Mouse (Mus musculus) heart, embryonic 14.5 days (tissue): ENCODE measurements around the gene Faf2. TPM values are rescaled to one million over a fixed set of nuclear protein-coding genes. Genes with fewer than 3 reads are reported as not detected.
"Not testable (repeated sequence)": the region's sequence is repeated elsewhere in the genome, so short reads cannot be mapped to it uniquely, and the experiment has no call there.

ENCODE experiments used
- ATAC-seq: fragments of 200-750 bp; cut with Nextera tagmentation; 2 replicates; pipeline ENCODE4 v1.8.0; 2017; ENCODE audit warnings: low read depth, moderate TSS enrichment; ENCODE audit not compliant: insufficient number of reproducible peaks, insufficient read depth, low FRiP score
- H3K27ac ChIP-seq, 2 experiments: fragments of 200-500 bp in 1 of 2; fragments of 300-500 bp in 1 of 2; sonication (generic) in 1 of 2; replicated peaks in 1 of 2; 2 replicates each; pipeline ENCODE4 v1.5.1; 2012 to 2014; ENCODE audit warnings: low read depth in 2 of 2, low read length in 2 of 2, control low read depth in 1 of 2, mild to moderate bottlenecking in 1 of 2, mixed read lengths in 1 of 2; ENCODE audit not compliant: control insufficient read depth in 1 of 2, insufficient read depth in 1 of 2
- H3K27me3 ChIP-seq: fragments of 300-500 bp; sonication (generic); 2 replicates; pipeline ENCODE4 v1.6.1; 2014; ENCODE audit warnings: mild to moderate bottlenecking, low read length, control low read depth; ENCODE audit not compliant: control insufficient read depth, insufficient read depth
- H3K36me3 ChIP-seq: fragments of 300-500 bp; sonication (generic); 2 replicates; pipeline ENCODE4 v1.6.1; 2014; ENCODE audit warnings: mild to moderate bottlenecking, control low read depth, low read length, mixed read lengths; ENCODE audit not compliant: control insufficient read depth, insufficient read depth
- H3K4me1 ChIP-seq, 2 experiments: fragments of 200-500 bp in 1 of 2; fragments of 300-500 bp in 1 of 2; sonication (generic) in 1 of 2; 2 replicates each; pipeline ENCODE4 v1.6.1; 2012 to 2014; ENCODE audit warnings: low read length in 2 of 2, control low read depth in 1 of 2, mixed read lengths in 1 of 2; ENCODE audit not compliant: control insufficient read depth in 2 of 2, insufficient read depth in 2 of 2
- H3K4me2 ChIP-seq: fragments of 300-500 bp; sonication (generic); 2 replicates; pipeline ENCODE4 v1.6.1; 2014; ENCODE audit warnings: mild to moderate bottlenecking, low read length
- H3K4me3 ChIP-seq, 2 experiments: fragments of 200-500 bp in 1 of 2; fragments of 300-500 bp in 1 of 2; sonication (generic) in 1 of 2; 2 replicates each; pipeline ENCODE4 v1.5.1; 2012 to 2014; ENCODE audit warnings: low read length in 2 of 2, mild to moderate bottlenecking in 2 of 2, control low read depth in 1 of 2, low read depth in 1 of 2, moderate library complexity in 1 of 2; ENCODE audit not compliant: control insufficient read depth in 1 of 2, insufficient read depth in 1 of 2
- H3K9ac ChIP-seq: fragments of 300-500 bp; sonication (generic); 2 replicates; pipeline ENCODE4 v1.6.1; 2014; ENCODE audit warnings: mild to moderate bottlenecking, low read length
- H3K9me3 ChIP-seq: fragments of 300-500 bp; sonication (generic); 2 replicates; pipeline ENCODE4 v1.6.1; 2016; ENCODE audit warnings: low read length, control low read depth; ENCODE audit not compliant: control insufficient read depth
- WGBS: fragments of 180-500 bp; shearing (Covaris S2); extraction: QIAGEN DNeasy Blood & Tissue Kit; methylation state at CpG from one replicate; pipeline ENCODE4 v1.1.7; 2014; 5-methylcytosine and 5-hydroxymethylcytosine counted together
- polyA plus RNA-seq: library from polyadenylated mRNA; unstranded; fragments of >200 nt; fragmentation: Nextera tagmentation; extraction: Ambion mirVana; gene quantifications from 2 replicates; pipeline ENCODE4 v1.2.1, GENCODE M21; 2014

Faf2 gene
- polyA plus RNA-seq, 1 experiment from 2014 or later: 64.4 TPM

GRCm38 (mm10) chr13:54608666-54609065 lies 12.9 kb upstream of the Faf2 start:
- Histone ChIP-seq H3K4me3 (no peak overlapping the region), H3K36me3 (peaks cover 9% of the 10 kb centered on the region; the same call in 1 of the 2 replicates), H3K27me3 (no peaks in the 10 kb centered on the region), H3K4me1 (peaks cover 8 to 21% of the 10 kb centered on the region in 2 experiments), H3K9ac (0 out of 2 replicates have a peak overlapping the region, but pooled peaks have one; percentile 7), H3K27ac (no peak overlapping the region), H3K9me3 (no peaks in the 10 kb centered on the region), H3K4me2 (peak overlapping the region; percentile 21)
- ATAC-seq: no peak
- 23% methylated on average over 8 of the region's 8 CpGs for WGBS

- Histone ChIP-seq H3K4me3 (no peak overlapping the region), H3K4me2 (peak overlapping the region; percentile 21; the same call in 1 of the 2 replicates), H3K9me3 (no peaks in the 10 kb centered on the region), H3K27me3 (no peaks in the 10 kb centered on the region), H3K27ac (0 out of 4 replicates have a peak overlapping the region, but pooled peaks of 1 of the 2 experiments have one; percentile 34), H3K4me1 (peaks cover 8 to 21% of the 10 kb centered on the region in 2 experiments), H3K36me3 (peaks cover 9% of the 10 kb centered on the region; the same call in 1 of the 2 replicates), H3K9ac (peak overlapping the region; percentile 16; the same call in 1 of the 2 replicates)
- ATAC-seq: no peak
- 11% methylated on average over 1 of the region's 1 CpGs for WGBS
These were observed 12.3 kb upstream of the Faf2 start for GRCm38 (mm10) chr13:54609301-54609700.

GRCm38 (mm10) chr13:54610613-54610971 lies 11.0 kb upstream of the Faf2 start:
- Histone ChIP-seq H3K36me3 (peaks cover 3% of the 10 kb centered on the region; the same call in 1 of the 2 replicates), H3K9me3 (no peaks in the 10 kb centered on the region), H3K4me2 (peak overlapping the region; percentile 90), H3K27me3 (no peaks in the 10 kb centered on the region), H3K9ac (peak overlapping the region; percentile 82), H3K27ac (peak overlapping the region; percentile 3 to 6; a peak in 1 of 4 replicates), H3K4me3 (peak overlapping the region; percentile 67 to 68), H3K4me1 (peaks cover 8 to 21% of the 10 kb centered on the region in 2 experiments)
- WGBS: 15% methylated on average over 13 of the region's 13 CpGs
- no peak for ATAC-seq

GRCm38 (mm10) chr13:54610972-54611754 lies 10.4 kb upstream of the Faf2 start, which contains the start of gene Cltb:
Gene Cltb (minus strand): TSS chr13:54611344.
- no peaks in the 10 kb centered on the region for H3K9me3 ChIP-seq
- ATAC-seq: peak; percentile 60
- under 1% methylated on average over 62 of the region's 66 CpGs for WGBS
- peak within 1 kb of the TSS; percentile 3 to 6; a peak in 2 of 4 replicates for H3K27ac ChIP-seq
- no peaks in the 10 kb centered on the region for H3K27me3 ChIP-seq
- H3K4me1 ChIP-seq: peaks cover 8 to 21% of the 10 kb centered on the region in 2 experiments
- peak within 1 kb of the TSS; percentile 82 for H3K9ac ChIP-seq
- H3K36me3 ChIP-seq: no peaks in the 10 kb centered on the region
- H3K4me2 ChIP-seq: peak within 1 kb of the TSS; percentile 90
- H3K4me3 ChIP-seq: peak within 1 kb of the TSS; percentile 67 to 68

GRCm38 (mm10) chr13:54613141-54613540 lies 8.4 kb upstream of the Faf2 start:
- not testable (repeated sequence) for H3K4me3 ChIP-seq, H3K27ac ChIP-seq, ATAC-seq, H3K27me3 ChIP-seq, H3K9me3 ChIP-seq, H3K4me2 ChIP-seq, H3K36me3 ChIP-seq, H3K9ac ChIP-seq
- WGBS: 82% methylated on average over 8 of the region's 8 CpGs
- peaks cover 8 to 21% of the 10 kb centered on the region in 2 experiments for H3K4me1 ChIP-seq

GRCm38 (mm10) chr13:54616307-54616706 lies 5.3 kb upstream of the Faf2 start:
- H3K36me3 ChIP-seq: no peaks in the 10 kb centered on the region
- peaks cover 2% of the 10 kb centered on the region in 2 experiments; a peak in 1 of 4 replicates for H3K4me1 ChIP-seq
- H3K9me3 ChIP-seq: no peaks in the 10 kb centered on the region
- H3K4me2 ChIP-seq: no peak overlapping the region
- 71% methylated on average over 8 of the region's 8 CpGs for WGBS
- no peak overlapping the region for H3K27ac ChIP-seq
- H3K9ac ChIP-seq: no peak overlapping the region
- H3K4me3 ChIP-seq: no peak overlapping the region
- no peak for ATAC-seq
- no peaks in the 10 kb centered on the region for H3K27me3 ChIP-seq

- 0 out of 4 replicates have a peak, but pooled peaks cover 0 to 3% of the 10 kb centered on the region in 2 experiments for H3K4me1 ChIP-seq
- H3K36me3 ChIP-seq: no peaks in the 10 kb centered on the region
- H3K9me3 ChIP-seq: no peaks in the 10 kb centered on the region
- WGBS: 59% methylated on average over 6 of the region's 6 CpGs
- ATAC-seq: no peak
- no peak overlapping the region for H3K27ac ChIP-seq
- H3K27me3 ChIP-seq: no peaks in the 10 kb centered on the region
- no peak overlapping the region for H3K4me2 ChIP-seq
- H3K9ac ChIP-seq: no peak overlapping the region
- H3K4me3 ChIP-seq: no peak overlapping the region
These were observed 4.6 kb upstream of the Faf2 start for GRCm38 (mm10) chr13:54616998-54617397.
